Mouse (Mus musculus) cerebellum, adult 2 months (tissue): ENCODE data around the gene Rbak.

Experiments used
- CTCF ChIP-seq: fragments of 200-500 bp; IDR thresholded peaks from 2 replicates; pipeline ENCODE4 v1.5.1; 2011; ENCODE audit warnings: low read depth, mild to moderate bottlenecking, control low read depth, low read length, moderate library complexity, borderline replicate concordance; ENCODE audit not compliant: insufficient read depth
- POLR2A ChIP-seq: fragments of 200-500 bp; IDR thresholded peaks from 2 replicates; pipeline ENCODE4 v1.6.1; 2011; ENCODE audit warnings: low read length, control low read depth, borderline replicate concordance; ENCODE audit not compliant: insufficient read depth

GRCm38 (mm10) chr5:143135042-143135441 lies 45.5 kb downstream of the Rbak start:
- no peak for TF ChIP-seq POLR2A
- no peak for TF ChIP-seq CTCF
